Mouse (Mus musculus) left cerebral cortex, adult 9 months (tissue): ENCODE data around the gene Mrpl21.

Source experiments
- DNase-seq, 2 experiments: peaks; one replicate each; pipeline ENCODE4 v3.0.0; 2022; ENCODE audit warnings: low spot score in 2 of 2

The Mrpl21 gene

GRCm38 (mm10) chr19:3282572-3283467 lies at the start of gene Mrpl21, which contains the start of gene Ighmbp2:
Gene Mrpl21 (plus strand): TSS chr19:3282901.
Gene Ighmbp2 (minus strand): TSS chr19:3283017.
- DNase-seq, result peak; percentile 81 to 94

DNA sequence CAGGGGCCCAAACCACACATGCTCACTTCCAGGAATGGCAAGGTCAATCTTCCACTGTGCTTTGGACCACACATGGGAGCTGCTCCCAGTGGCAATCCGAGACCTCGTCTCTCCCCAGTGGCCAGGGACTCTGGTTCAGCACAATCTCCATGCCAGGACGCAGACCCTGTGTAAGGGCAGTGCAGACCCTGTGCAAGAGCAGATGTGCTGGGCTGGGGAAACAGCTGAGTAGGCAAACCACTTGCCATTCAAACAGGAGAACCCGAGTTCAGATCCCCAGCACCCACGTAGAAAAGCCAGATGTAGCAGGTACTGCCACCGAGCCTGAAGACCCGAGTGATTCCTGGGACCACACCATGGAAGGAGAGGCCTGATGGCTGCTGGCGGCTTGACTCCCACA lies 22.7 kb upstream of the Mrpl21 start:
- DNase-seq, result no peak

GRCm38 (mm10) chr19:3260591-3260990 lies 22.1 kb upstream of the Mrpl21 start:
- no peak for DNase-seq

GRCm38 (mm10) chr19:3261336-3261735 lies 21.4 kb upstream of the Mrpl21 start:
- no peak for DNase-seq

DNA sequence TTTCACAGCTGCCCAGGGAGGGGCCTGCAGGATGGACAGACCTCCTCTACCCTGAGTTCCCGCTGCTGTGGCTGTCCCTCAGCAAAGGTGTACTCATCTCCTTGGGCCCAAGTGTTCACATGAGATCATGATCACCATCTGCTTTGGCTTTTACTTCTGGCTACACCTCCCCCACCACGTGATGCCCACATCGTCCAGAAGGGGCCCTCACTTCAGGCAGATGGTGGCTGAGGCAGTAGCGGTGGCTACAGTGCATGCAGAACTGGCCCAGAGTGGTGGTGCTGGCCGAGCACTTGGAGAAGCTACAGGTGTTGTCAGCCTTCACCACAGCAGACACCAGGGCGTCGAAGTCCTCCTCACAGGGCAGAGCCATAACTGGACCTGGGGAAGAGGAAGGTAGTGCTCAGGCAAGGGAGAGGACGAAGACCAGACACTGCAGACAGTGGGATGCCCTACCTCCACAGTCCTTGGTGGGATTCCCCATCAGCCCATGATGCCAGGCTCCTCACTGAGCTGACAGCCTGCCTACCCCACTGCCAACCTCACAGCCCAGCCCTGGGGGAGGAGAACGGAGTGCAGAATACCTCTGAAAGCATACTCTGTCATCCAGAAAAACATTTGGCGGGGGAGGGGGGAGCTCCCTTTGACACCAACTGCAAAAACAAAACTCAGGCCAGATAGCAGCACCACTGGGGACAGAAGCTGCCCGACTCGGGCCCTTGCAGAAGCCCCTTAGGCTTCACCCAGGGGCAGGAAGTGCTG lies 20.8 kb upstream of the Mrpl21 start:
- no peak for DNase-seq

GRCm38 (mm10) chr19:3264348-3264747 lies 18.4 kb upstream of the Mrpl21 start:
- no peak for DNase-seq

DNA sequence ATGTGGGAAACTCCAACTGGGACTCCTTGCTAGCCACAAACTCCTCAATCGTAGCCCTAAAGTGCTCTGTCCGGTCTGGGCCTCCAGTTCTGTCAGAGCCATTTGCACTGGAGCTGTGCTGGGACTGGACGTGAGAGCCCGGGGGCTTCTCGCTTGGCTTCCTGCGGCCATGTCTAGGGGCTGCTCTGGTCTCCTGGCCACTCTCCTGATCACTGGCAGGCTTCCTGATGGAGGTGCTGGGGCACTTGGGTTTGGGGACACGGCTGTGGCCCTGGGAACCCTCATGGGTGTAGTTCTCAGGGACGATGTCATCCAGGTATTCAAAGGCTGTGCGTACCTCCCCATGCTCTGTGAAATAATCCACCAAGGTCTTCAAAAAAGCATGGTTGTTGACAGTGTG lies 17.5 kb upstream of the Mrpl21 start:
- DNase-seq, result no peak

DNA sequence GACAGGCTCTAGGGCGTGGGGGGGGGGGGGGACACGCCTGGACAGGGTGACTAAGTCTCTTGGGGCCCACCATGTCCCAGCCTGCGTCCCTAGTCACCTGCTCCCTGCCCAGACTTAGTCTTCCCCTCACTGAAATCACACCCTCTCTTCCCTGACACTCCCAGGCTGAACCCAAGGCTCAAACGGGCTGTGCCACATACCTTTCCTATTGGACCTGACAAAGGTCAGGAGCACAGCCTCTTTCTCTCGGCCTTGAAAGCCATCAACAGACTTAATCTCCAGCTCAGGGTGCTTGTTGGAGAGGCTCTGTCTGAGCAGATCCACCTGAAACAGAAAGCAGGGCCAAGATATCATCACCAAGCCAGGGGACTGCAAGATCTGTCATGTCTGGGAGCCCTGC lies 16.6 kb upstream of the Mrpl21 start:
- DNase-seq, result no peak

DNA sequence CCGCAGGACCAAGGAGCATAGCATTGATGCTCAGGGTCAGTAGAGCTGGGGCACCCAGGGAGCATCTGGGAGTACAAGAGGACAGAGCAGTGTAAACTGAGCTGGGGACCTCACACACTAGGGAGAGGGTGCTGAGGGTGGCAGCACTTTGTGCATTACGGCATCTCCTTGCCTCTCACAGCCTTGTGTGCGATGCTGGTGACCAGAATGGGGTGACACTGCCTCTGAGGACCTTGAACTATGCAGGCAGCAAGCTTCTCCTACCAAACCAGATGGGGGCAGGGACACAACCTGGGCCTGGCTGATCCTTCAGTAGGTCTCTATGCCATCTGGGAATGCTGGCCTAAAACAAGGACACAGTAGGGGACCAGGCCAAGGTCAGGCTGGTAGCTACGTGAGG lies 16.0 kb upstream of the Mrpl21 start:
- DNase-seq, result no peak

DNA sequence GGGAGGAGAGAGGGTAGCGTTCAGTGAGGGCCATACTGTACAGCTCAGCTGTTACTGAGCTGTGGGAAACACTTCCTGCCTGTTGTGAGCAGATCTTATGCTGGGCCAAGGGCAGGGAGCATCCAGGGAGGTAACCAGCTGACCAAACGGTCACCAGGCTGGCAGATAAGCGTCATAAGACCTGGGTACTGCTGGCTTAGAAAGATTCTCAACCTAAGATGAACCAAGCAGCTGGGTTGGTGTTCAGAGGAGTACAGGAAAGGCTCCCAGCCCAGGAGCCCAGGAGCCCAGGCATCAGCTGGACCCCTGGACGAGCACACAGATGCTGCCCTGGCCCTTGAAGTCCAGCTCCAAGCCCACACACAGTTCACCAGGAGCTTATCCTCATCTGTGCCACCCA lies 15.4 kb upstream of the Mrpl21 start:
- DNase-seq, result no peak

DNA sequence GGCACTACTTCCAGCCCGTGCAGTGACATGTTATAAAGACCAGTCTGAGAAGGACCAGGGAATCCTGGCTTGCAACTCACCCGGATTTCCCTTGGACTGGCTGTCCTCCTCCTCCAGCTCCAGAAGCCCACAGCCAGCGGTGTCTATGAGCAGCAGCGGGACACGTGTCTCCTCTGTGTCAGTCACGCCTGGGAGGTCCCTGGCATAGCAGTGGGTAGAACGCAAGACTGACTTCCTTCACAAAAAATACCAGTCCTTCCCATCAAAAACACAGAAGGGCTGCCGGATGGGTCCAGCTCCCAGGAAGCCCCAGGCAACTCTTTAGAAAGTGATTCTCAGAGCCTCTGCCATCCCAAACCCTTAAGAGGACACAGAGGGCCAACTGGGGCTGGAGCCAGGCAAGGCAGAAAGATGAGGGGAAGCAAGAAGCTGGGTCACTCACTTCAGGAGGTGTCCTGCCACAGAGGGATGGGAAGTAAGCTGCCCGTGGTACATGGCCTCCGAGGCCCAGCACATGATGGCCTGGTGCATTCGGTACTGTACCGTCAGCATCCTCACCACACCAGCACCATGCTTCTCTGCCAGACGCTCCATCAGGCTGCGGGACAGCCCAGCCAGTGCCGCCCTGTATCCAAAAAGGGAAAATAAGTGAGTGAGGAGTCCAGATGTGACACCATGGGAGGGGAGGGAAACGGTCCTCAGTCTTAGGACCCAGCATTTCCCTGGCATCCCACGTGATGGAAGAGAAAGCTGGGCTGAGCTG lies 14.3 kb upstream of the Mrpl21 start:
- no peak for DNase-seq

- DNase-seq, result no peak
Observed at GRCm38 (mm10) chr19:3269279-3269678, 13.4 kb upstream of the Mrpl21 start.

- peak in 1 of 2 experiments; percentile 24 for DNase-seq
Observed at GRCm38 (mm10) chr19:3269803-3270202, 12.9 kb upstream of the Mrpl21 start.

DNA sequence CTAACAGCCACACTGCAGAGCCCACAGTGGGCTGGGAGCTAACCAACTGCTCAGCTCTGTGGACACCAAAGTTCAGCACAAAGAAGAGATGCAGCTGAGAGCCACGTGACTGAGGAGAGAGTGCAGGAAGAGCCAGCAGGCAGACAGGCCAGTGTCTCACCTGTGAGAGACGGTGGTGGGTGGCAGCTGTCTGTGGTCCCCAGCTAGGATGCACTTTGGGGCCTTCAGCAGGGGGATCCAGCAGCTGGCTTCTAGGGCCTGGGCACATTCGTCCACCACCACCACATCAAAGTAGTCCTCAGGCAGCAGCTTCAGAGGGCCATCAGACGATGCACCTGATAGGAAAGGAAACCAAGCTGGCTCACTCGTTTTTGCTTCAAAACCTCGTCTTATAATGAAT lies 11.3 kb upstream of the Mrpl21 start:
- no peak for DNase-seq

- DNase-seq, result no peak
Observed at GRCm38 (mm10) chr19:3273331-3273730, 9.4 kb upstream of the Mrpl21 start.

DNA sequence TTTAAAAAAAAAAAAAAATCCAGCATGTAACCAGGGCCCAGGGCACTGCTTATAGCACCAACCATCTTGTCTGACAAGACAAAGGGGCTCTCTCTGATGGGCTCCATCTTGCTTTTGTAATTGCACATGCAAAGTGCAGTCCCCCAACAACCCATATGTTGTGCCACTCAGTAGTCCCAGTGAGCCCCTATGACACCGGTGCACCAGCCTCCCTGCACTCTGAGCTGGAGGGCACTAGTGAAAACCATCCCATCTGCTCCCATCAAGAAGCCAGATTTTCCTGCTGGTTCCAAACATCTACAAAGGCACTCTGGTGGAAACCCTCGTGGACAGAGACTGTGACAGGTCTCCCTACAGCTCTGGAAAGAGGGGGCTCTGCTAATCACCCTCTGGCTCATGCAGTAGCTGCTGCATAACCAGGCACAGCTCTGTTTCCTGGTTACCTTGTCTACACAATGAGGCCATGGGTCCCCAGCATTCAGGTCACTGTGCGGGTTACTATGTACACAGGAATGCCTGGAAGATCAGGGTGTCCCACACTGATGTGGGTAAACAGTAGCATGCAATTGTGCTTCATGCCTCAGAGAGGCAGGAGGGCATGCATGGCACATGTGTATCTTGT lies 6.8 kb upstream of the Mrpl21 start:
- no peak for DNase-seq

DNA sequence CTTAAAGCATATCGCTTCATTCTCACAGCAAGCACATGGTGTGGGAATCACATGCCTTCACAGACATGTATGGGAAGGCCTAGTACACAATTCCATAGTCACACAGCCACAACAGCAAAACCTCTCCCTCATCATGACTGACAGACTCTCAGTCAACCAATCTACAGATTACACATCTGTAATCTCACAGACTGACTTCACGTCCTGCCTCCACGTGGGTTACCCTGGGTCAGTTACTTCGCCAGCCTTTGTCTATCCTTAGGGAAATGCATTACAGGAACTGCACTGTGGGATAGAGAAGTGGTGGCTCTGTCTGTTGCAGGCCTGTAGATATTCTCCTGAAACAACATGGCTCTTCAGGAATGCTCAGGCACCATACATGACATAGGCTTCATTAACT lies 815 bp upstream of the Mrpl21 start:
- DNase-seq, result no peak

DNA sequence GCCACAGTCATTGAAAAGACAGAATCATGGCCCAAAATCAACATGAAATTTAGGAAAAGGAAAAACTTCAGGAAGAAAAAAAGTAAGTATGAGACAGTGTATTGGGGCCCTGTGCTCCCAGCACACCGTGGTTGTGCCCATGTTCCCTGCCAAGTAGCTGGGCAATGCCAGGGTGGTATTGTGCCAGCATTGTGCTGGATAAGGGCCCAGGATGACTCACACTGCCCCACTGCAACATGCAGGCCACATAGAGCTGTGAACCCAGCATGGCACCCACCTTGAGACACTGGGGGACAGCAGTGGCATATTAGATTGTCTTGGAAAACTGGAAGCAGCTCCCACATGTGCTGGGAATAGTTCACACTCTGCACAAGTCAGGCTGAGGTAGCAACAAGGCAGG lies 6.3 kb downstream of the Mrpl21 start:
- no peak for DNase-seq

- peak in 1 of 2 experiments; percentile 60 for DNase-seq
Observed at GRCm38 (mm10) chr19:3292028-3292427, 9.3 kb downstream of the Mrpl21 start.

GRCm38 (mm10) chr19:3292993-3293392 lies 10.3 kb downstream of the Mrpl21 start:
- DNase-seq, result no peak

GRCm38 (mm10) chr19:3295245-3295644 lies 12.5 kb downstream of the Mrpl21 start:
- no peak for DNase-seq

DNA sequence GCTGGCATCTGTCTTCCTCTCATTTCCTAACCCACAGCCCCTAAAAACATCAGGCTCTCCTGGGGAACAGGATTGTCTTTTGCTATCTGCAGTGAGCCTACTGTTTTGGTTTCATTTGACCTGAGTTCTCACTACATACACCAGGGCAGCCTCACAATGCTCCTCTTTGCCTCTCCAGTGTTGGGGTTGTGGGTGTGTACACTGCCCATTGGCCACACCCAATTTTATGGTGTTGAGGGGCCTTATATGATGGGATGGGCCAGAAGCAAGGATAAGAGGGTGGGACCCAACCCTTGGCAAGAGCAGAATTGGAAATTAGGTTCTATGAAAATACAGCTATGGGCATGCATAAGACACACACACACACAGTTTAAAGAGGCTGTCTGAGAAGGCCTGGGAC lies 14.3 kb downstream of the Mrpl21 start:
- no peak for DNase-seq
